Mouse (Mus musculus): Measurements from ENCODE around the gene Rpl3. TPM values are rescaled to one million over a fixed set of nuclear protein-coding genes. Genes with fewer than 3 reads are reported as not detected.

Gene Rpl3
- total RNA-seq, 1 experiment: 1,661 TPM

GRCm38 (mm10) chr15:80100196-80100595, 8.5 kb upstream of the Rpl3 start:
- Histone ChIP-seq H3K36me3 (ENCODE audit: control insufficient read depth, insufficient read depth, low read length, poor library complexity, severe bottlenecking) (no peaks in the 10 kb centered on the region; the same call in 1 of the 2 replicates), H3K9me3 (ENCODE audit: control insufficient read depth, insufficient read depth, low read depth, low read length) (no peaks in the 10 kb centered on the region), H3K4me3 (ENCODE audit: insufficient read depth in 1 of 2, low read depth in 1 of 2, low read length in 2 of 2, poor library complexity in 1 of 2, severe bottlenecking in 1 of 2) (no peak overlapping the region), H3K4me1 (ENCODE audit: control insufficient read depth in 2 of 2, insufficient read depth in 2 of 2, low read length in 2 of 2, poor library complexity in 1 of 2) (peaks cover 10 to 62% of the 10 kb centered on the region in 2 experiments), H3K9ac (ENCODE audit: insufficient read depth, low read depth, low read length, poor library complexity, severe bottlenecking) (no peak overlapping the region), H3K27ac (ENCODE audit: insufficient read depth, low read depth, low read length, poor library complexity, severe bottlenecking) (no peak overlapping the region)
- in situ Hi-C loops (cut with MboI; ENCODE audit: low sequenced_read_pairs in 2 of 2, unreplicated experiment in 2 of 2): no loop called here
- TF ChIP-seq MAFK (IDR thresholded peaks at IDR 0.05; ENCODE audit: insufficient read depth, low read depth, low read length): no peak
- TF ChIP-seq ZC3H11A (IDR thresholded peaks at IDR 0.05; ENCODE audit: borderline replicate concordance, low read depth, low read length): no peak
- no peak for TF ChIP-seq HCFC1 (IDR thresholded peaks at IDR 0.05; ENCODE audit: borderline replicate concordance, insufficient read depth, low read length)
- no peak for DNase-seq (ENCODE audit: low read depth, low spot score)

GRCm38 (mm10) chr15:80099477-80099876, 7.8 kb upstream of the Rpl3 start:
- Histone ChIP-seq H3K9ac (ENCODE audit: insufficient read depth, low read depth, low read length, poor library complexity, severe bottlenecking) (no peak overlapping the region), H3K36me3 (ENCODE audit: control insufficient read depth, insufficient read depth, low read length, poor library complexity, severe bottlenecking) (no peaks in the 10 kb centered on the region; the same call in 1 of the 2 replicates), H3K4me1 (ENCODE audit: control insufficient read depth in 2 of 2, insufficient read depth in 2 of 2, low read length in 2 of 2, poor library complexity in 1 of 2) (peaks cover 10 to 60% of the 10 kb centered on the region in 2 experiments), H3K27ac (ENCODE audit: insufficient read depth, low read depth, low read length, poor library complexity, severe bottlenecking) (no peak overlapping the region), H3K4me3 (ENCODE audit: insufficient read depth in 1 of 2, low read depth in 1 of 2, low read length in 2 of 2, poor library complexity in 1 of 2, severe bottlenecking in 1 of 2) (no peak overlapping the region), H3K9me3 (ENCODE audit: control insufficient read depth, insufficient read depth, low read depth, low read length) (no peaks in the 10 kb centered on the region)
- in situ Hi-C loops (cut with MboI; ENCODE audit: low sequenced_read_pairs in 2 of 2, unreplicated experiment in 2 of 2): no loop called here
- TF ChIP-seq MAFK (IDR thresholded peaks at IDR 0.05; ENCODE audit: insufficient read depth, low read depth, low read length): no peak
- no peak for TF ChIP-seq ZC3H11A (IDR thresholded peaks at IDR 0.05; ENCODE audit: borderline replicate concordance, low read depth, low read length)
- DNase-seq (ENCODE audit: low read depth, low spot score): no peak

DNA sequence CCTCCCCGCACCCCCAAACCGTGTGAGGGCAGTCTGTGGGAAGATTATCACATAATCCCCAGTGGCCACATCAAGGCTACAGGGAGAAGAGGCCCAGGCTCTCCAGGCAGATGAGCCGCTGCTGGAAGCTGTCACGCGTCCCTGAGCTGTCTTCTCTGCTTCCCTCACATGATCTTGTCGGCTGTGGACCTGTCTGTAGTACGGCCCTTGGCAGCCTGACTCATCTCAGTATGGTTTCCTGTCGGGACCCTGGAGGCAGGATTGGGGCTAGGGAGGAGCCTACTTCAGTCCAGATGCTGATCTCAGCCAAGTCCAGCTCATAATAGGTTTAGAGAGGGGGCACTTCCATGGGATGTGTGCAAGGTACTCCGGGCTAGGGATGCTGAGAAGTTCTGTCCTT, 7.1 kb upstream of the Rpl3 start:
- H3K4me1 ChIP-seq (ENCODE audit: control insufficient read depth in 2 of 2, insufficient read depth in 2 of 2, low read length in 2 of 2, poor library complexity in 1 of 2): peaks cover 10 to 64% of the 10 kb centered on the region in 2 experiments
- TF ChIP-seq ZC3H11A (IDR thresholded peaks at IDR 0.05; ENCODE audit: borderline replicate concordance, low read depth, low read length) (no peak), HCFC1 (IDR thresholded peaks at IDR 0.05; ENCODE audit: borderline replicate concordance, insufficient read depth, low read length) (no peak), CHD2 (IDR thresholded peaks at IDR 0.05; ENCODE audit: low read depth, low read length) (no peak), MAFK (IDR thresholded peaks at IDR 0.05; ENCODE audit: insufficient read depth, low read depth, low read length) (no peak), ZNF384 (IDR thresholded peaks at IDR 0.05; ENCODE audit: low read depth, low read length) (no peak)
- no peak for DNase-seq (ENCODE audit: low read depth, low spot score)
- H3K9me3 ChIP-seq (ENCODE audit: control insufficient read depth, insufficient read depth, low read depth, low read length): no peaks in the 10 kb centered on the region
- in situ Hi-C loops (cut with MboI; ENCODE audit: low sequenced_read_pairs in 2 of 2, unreplicated experiment in 2 of 2): no loop called here
- no peak overlapping the region; the same call in 1 of the 2 replicates for H3K27ac ChIP-seq (ENCODE audit: insufficient read depth, low read depth, low read length, poor library complexity, severe bottlenecking)
- no peaks in the 10 kb centered on the region; the same call in 1 of the 2 replicates for H3K36me3 ChIP-seq (ENCODE audit: control insufficient read depth, insufficient read depth, low read length, poor library complexity, severe bottlenecking)
- peak overlapping the region; percentile 42 for H3K9ac ChIP-seq (ENCODE audit: insufficient read depth, low read depth, low read length, poor library complexity, severe bottlenecking)
- H3K4me3 ChIP-seq (ENCODE audit: insufficient read depth in 1 of 2, low read depth in 1 of 2, low read length in 2 of 2, poor library complexity in 1 of 2, severe bottlenecking in 1 of 2): no peak overlapping the region

GRCm38 (mm10) chr15:80097999-80098461, 6.4 kb upstream of the Rpl3 start:
- Histone ChIP-seq H3K9me3 (ENCODE audit: control insufficient read depth, insufficient read depth, low read depth, low read length) (no peaks in the 10 kb centered on the region), H3K4me3 (ENCODE audit: insufficient read depth in 1 of 2, low read depth in 1 of 2, low read length in 2 of 2, poor library complexity in 1 of 2, severe bottlenecking in 1 of 2) (no peak overlapping the region; a peak in 1 of 4 replicates), H3K27ac (ENCODE audit: insufficient read depth, low read depth, low read length, poor library complexity, severe bottlenecking) (no peak overlapping the region), H3K36me3 (ENCODE audit: control insufficient read depth, insufficient read depth, low read length, poor library complexity, severe bottlenecking) (no peaks in the 10 kb centered on the region; the same call in 1 of the 2 replicates), H3K4me1 (ENCODE audit: control insufficient read depth in 2 of 2, insufficient read depth in 2 of 2, low read length in 2 of 2, poor library complexity in 1 of 2) (peaks cover 10 to 58% of the 10 kb centered on the region in 2 experiments), H3K9ac (ENCODE audit: insufficient read depth, low read depth, low read length, poor library complexity, severe bottlenecking) (peak overlapping the region; percentile 43; the same call in 1 of the 2 replicates)
- in situ Hi-C loops (cut with MboI; ENCODE audit: low sequenced_read_pairs in 2 of 2, unreplicated experiment in 2 of 2): no loop called here
- TF ChIP-seq ZNF384 (IDR thresholded peaks at IDR 0.05; ENCODE audit: low read depth, low read length): no peak
- no peak for TF ChIP-seq CHD2 (IDR thresholded peaks at IDR 0.05; ENCODE audit: low read depth, low read length)
- no peak for TF ChIP-seq MAFK (IDR thresholded peaks at IDR 0.05; ENCODE audit: insufficient read depth, low read depth, low read length)
- no peak for TF ChIP-seq HCFC1 (IDR thresholded peaks at IDR 0.05; ENCODE audit: borderline replicate concordance, insufficient read depth, low read length)
- TF ChIP-seq ZC3H11A (IDR thresholded peaks at IDR 0.05; ENCODE audit: borderline replicate concordance, low read depth, low read length): no peak
- DNase-seq (ENCODE audit: low read depth, low spot score): no peak
